In the genomic region with DNA sequence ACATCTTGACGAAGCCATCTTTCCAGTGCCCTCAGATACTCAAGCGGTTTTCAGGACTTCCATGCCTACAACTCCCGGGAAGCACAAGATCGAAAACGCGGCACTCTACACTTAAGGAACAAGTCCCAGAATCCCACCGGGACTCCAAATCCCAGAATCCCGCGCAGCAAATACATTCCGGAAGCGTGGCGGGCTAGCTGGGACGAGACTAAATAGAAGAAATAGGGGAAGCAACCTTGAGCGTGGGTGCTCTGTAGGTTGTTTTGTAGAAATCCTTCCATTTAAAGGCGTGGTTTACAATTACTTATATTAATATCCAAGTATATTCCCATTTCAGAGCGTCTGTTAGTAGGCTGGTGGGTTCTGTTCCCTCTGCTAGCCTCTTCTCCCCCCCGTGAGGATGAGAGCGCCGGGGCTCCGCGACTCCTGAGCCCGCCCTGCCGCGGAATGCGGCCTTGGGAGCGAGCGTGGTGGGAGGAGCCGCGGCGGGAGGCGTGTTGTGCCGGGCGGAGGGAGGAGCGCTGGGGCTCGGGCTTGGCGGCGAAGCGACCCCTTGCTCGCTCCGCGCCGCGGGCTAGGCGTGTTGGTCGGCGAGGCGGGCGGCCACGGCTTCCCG, we compare ENCODE assay signal across 8 mouse cellular contexts. TPM values are rescaled to one million over a fixed set of nuclear protein-coding genes. Genes with fewer than 3 reads are reported as not detected.
DNase-seq lines count a peak whose midpoint lies in the region; ATAC-seq lines count a peak whose summit lies in the region.

A gene (plus strand): TSS at position 465 of the 616 bp plus-strand sequence.

- H3K9me3 ChIP-seq in hindbrain, embryonic 16.5 days (ENCODE audit: control insufficient read depth, low read length), result no peaks in the 10 kb centered on the region

- peak within 1 kb of the TSS; percentile 72 for H3K4me3 ChIP-seq in hindbrain, embryonic 16.5 days (ENCODE audit: low read length)
- peak within 1 kb of the TSS; percentile 74 for H3K4me3 ChIP-seq in macrophage (ENCODE audit: inconsistent target)

- no peaks in the 10 kb centered on the region for H3K36me3 ChIP-seq in hindbrain, embryonic 16.5 days (ENCODE audit: control insufficient read depth, insufficient read depth, low read length)
- H3K36me3 ChIP-seq in macrophage (ENCODE audit: inconsistent target), result no peaks in the 10 kb centered on the region

- H3K4me2 ChIP-seq in hindbrain, embryonic 16.5 days (ENCODE audit: low read length), result peak within 1 kb of the TSS; percentile 68

- peak; percentile 85 for DNase-seq in WW6 (ENCODE audit: low read depth, low spot score)
- DNase-seq in cerebellum, postnatal 4 days (ENCODE audit: low spot score in 2 of 2), result peak; percentile 82 to 90
- peak; percentile 93 for DNase-seq in gastrocnemius, adult 18-20 months (ENCODE audit: low spot score)
- DNase-seq in left cerebral cortex, adult 18-20 months (ENCODE audit: low spot score in 2 of 2), result peak; percentile 84 to 93
- DNase-seq in right cerebral cortex, adult 18-20 months, result peak; percentile 94
- DNase-seq in urinary bladder, postnatal 10 days (ENCODE audit: low spot score), result peak; percentile 74

- H3K9ac ChIP-seq in hindbrain, embryonic 16.5 days (ENCODE audit: low read depth, low read length), result peak within 1 kb of the TSS; percentile 92

- ATAC-seq in hindbrain, embryonic 16.5 days, result peak; percentile 99

- H3K79me2 ChIP-seq in macrophage (ENCODE audit: inconsistent target), result peaks cover 44% of the 10 kb centered on the region

- peak within 1 kb of the TSS; percentile 84 for H3K27ac ChIP-seq in hindbrain, embryonic 16.5 days (ENCODE audit: low read depth, low read length)
- peak within 1 kb of the TSS; percentile 85 for H3K27ac ChIP-seq in macrophage

- H3K4me1 ChIP-seq in hindbrain, embryonic 16.5 days (ENCODE audit: control insufficient read depth, insufficient read depth, low read depth, low read length), result peaks cover 20% of the 10 kb centered on the region

- no peaks in the 10 kb centered on the region for H3K27me3 ChIP-seq in hindbrain, embryonic 16.5 days (replicated peaks; ENCODE audit: control insufficient read depth, insufficient read depth, low read length)

- WGBS in hindbrain, embryonic 16.5 days, result under 1% methylated on average over 47 of the region's 50 CpGs
- WGBS in macrophage (ENCODE audit: missing documents), result under 1% methylated on average over 42 of the region's 50 CpGs

RNA-seq across cellular contexts. Expression of the gene that starts here (rescaled TPM):
- 1 to 10 TPM; 2.6 to 5.1 TPM for total RNA-seq in gastrocnemius, adult 18-20 months (2021)
- 25.3 and 27.9 TPM in 2 replicates for polyA plus RNA-seq in hindbrain, embryonic 16.5 days (2015; fragmentation: Nextera tagmentation; extraction: Ambion mirVana)
- total RNA-seq in left cerebral cortex, adult 18-20 months (2021), result 10 to 100 TPM; 64.8 to 66.3 TPM
- 10 to 100 TPM in 22 of 26 experiments, 1 to 10 TPM in 4; 6.3 to 44.2 (median 23.3) TPM for total RNA-seq in macrophage (2018; cell fraction: chromatin; rRNA removed)
- 10 to 100 TPM in 14 of 26 experiments, 1 to 10 TPM in 12; 5.7 to 16.6 (median 10.6) TPM for total RNA-seq in macrophage (2018; cell fraction: cytosol; rRNA removed)
- total RNA-seq in macrophage (2018; cell fraction: nucleus; rRNA removed), result 10 to 100 TPM in 18 of 26 experiments, 1 to 10 TPM in 8; 5.3 to 34.0 (median 13.7) TPM
- polyA plus RNA-seq in macrophage (2018), result 11.7 to 13.3 TPM (median 12.1 TPM) in 3 replicates

Comparison
In these comparisons a context has a peak if more than half of its experiments do, and no peak if none do; other contexts are left out.
1. Peak in every context shown above with its lines: DNase-seq, ATAC-seq, H3K4me3 ChIP-seq and H3K27ac ChIP-seq.
2. RNA of the gene that starts here (total RNA-seq): 64.8 to 66.3 TPM in left cerebral cortex, adult 18-20 months; 2.6 to 5.1 TPM in gastrocnemius, adult 18-20 months; every median in the first group is over 10 times any median in the second.